Mouse (Mus musculus): ENCODE results near the gene Wsb2. TPM values are rescaled to one million over a fixed set of nuclear protein-coding genes. Genes with fewer than 3 reads are reported as not detected.
A peak's percentile ranks its signal among the peaks of the same experiment; 100 is the strongest.
"Not testable (repeated sequence)": the region's sequence is repeated elsewhere in the genome, so short reads cannot be mapped to it uniquely, and the experiment has no call there.

Wsb2 gene
- polyA plus RNA-seq, 1 experiment from 2014 or later = 41.7 TPM

- H3K4me3 ChIP-seq; DNase-seq (ENCODE audit: low spot score); H3K27me3 ChIP-seq (ENCODE audit: low read depth, poor library complexity, severe bottlenecking); H3K27ac ChIP-seq; H3K36me3 ChIP-seq; H3K9me3 ChIP-seq (replicated peaks): not testable (repeated sequence)
- peaks cover 13% of the 10 kb centered on the region for H3K4me1 ChIP-seq
- WGBS = 90% methylated on average over 5 of the region's 5 CpGs
Measured at GRCm38 (mm10) chr5:117344496-117344895, 12.6 kb upstream of the Wsb2 start.

- no peaks in the 10 kb centered on the region for H3K9me3 ChIP-seq (replicated peaks)
- WGBS = 87% methylated on average over 5 of the region's 5 CpGs
- no peak overlapping the region for H3K27ac ChIP-seq
- H3K36me3 ChIP-seq = 0 out of 2 replicates have a peak, but pooled peaks cover 3% of the 10 kb centered on the region
- H3K4me1 ChIP-seq = peaks cover 14% of the 10 kb centered on the region
- DNase-seq (ENCODE audit: low spot score) = no peak
- no peak overlapping the region for H3K4me3 ChIP-seq
- no peaks in the 10 kb centered on the region for H3K27me3 ChIP-seq (ENCODE audit: low read depth, poor library complexity, severe bottlenecking)
Measured at GRCm38 (mm10) chr5:117345432-117345976, 11.6 kb upstream of the Wsb2 start.

- no peak overlapping the region for H3K4me3 ChIP-seq
- H3K9me3 ChIP-seq (replicated peaks) = no peaks in the 10 kb centered on the region
- DNase-seq (ENCODE audit: low spot score) = no peak
- H3K27ac ChIP-seq = peak overlapping the region; percentile 72; the same call in 1 of the 2 replicates
- H3K4me1 ChIP-seq = peaks cover 16% of the 10 kb centered on the region
- no peaks in the 10 kb centered on the region for H3K27me3 ChIP-seq (ENCODE audit: low read depth, poor library complexity, severe bottlenecking)
- WGBS = 68% methylated on average over 3 of the region's 3 CpGs
- H3K36me3 ChIP-seq = 0 out of 2 replicates have a peak, but pooled peaks cover 3% of the 10 kb centered on the region
Measured at GRCm38 (mm10) chr5:117346281-117346680, 10.8 kb upstream of the Wsb2 start.

- no peaks in the 10 kb centered on the region for H3K9me3 ChIP-seq (replicated peaks)
- no peaks in the 10 kb centered on the region for H3K27me3 ChIP-seq (ENCODE audit: low read depth, poor library complexity, severe bottlenecking)
- WGBS = 86% methylated on average over 5 of the region's 5 CpGs
- 0 out of 2 replicates have a peak, but pooled peaks cover 3% of the 10 kb centered on the region for H3K36me3 ChIP-seq
- no peak for DNase-seq (ENCODE audit: low spot score)
- H3K4me3 ChIP-seq = no peak overlapping the region
- H3K4me1 ChIP-seq = peaks cover 16% of the 10 kb centered on the region
- H3K27ac ChIP-seq = peak overlapping the region; percentile 64
Measured at GRCm38 (mm10) chr5:117347011-117347410, 10.1 kb upstream of the Wsb2 start.

GRCm38 (mm10) chr5:117347838-117348237 is 9.3 kb upstream of the Wsb2 start:
- Histone ChIP-seq H3K27me3 (ENCODE audit: low read depth, poor library complexity, severe bottlenecking) (no peaks in the 10 kb centered on the region), H3K27ac (peak overlapping the region; percentile 25; the same call in 1 of the 2 replicates), H3K36me3 (0 out of 2 replicates have a peak, but pooled peaks cover 3% of the 10 kb centered on the region), H3K4me3 (no peak overlapping the region), H3K9me3 (replicated peaks) (no peaks in the 10 kb centered on the region), H3K4me1 (peaks cover 16% of the 10 kb centered on the region)
- no peak for DNase-seq (ENCODE audit: low spot score)
- WGBS = 93% methylated on average over 2 of the region's 2 CpGs

GRCm38 (mm10) chr5:117348279-117348678 is 8.8 kb upstream of the Wsb2 start:
- H3K27me3 ChIP-seq (ENCODE audit: low read depth, poor library complexity, severe bottlenecking) = no peaks in the 10 kb centered on the region
- DNase-seq (ENCODE audit: low spot score) = peak; percentile 72
- WGBS = 26% methylated on average over 19 of the region's 19 CpGs
- H3K27ac ChIP-seq = peak overlapping the region; percentile 25; the same call in 1 of the 2 replicates
- 0 out of 2 replicates have a peak, but pooled peaks cover 3% of the 10 kb centered on the region for H3K36me3 ChIP-seq
- peaks cover 16% of the 10 kb centered on the region for H3K4me1 ChIP-seq
- no peaks in the 10 kb centered on the region for H3K9me3 ChIP-seq (replicated peaks)
- H3K4me3 ChIP-seq = no peak overlapping the region

- no peak for DNase-seq (ENCODE audit: low spot score)
Measured at GRCm38 (mm10) chr5:117354121-117354520, 3.0 kb upstream of the Wsb2 start.

GRCm38 (mm10) chr5:117355648-117356303 is 1.3 kb upstream of the Wsb2 start:
- 60% methylated on average over 14 of the region's 14 CpGs for WGBS
- Histone ChIP-seq H3K4me1 (peaks cover 40% of the 10 kb centered on the region), H3K27ac (no peak overlapping the region)

More at GRCm38 (mm10) chr5:117354121-117354520, 3.0 kb upstream of the Wsb2 start:
- Histone ChIP-seq H3K36me3 (0 out of 2 replicates have a peak, but pooled peaks cover under 1% of the 10 kb centered on the region), H3K27me3 (ENCODE audit: low read depth, poor library complexity, severe bottlenecking) (no peaks in the 10 kb centered on the region), H3K4me1 (peaks cover 28% of the 10 kb centered on the region), H3K27ac (no peak overlapping the region), H3K4me3 (no peak overlapping the region), H3K9me3 (replicated peaks) (no peaks in the 10 kb centered on the region)
- WGBS = 77% methylated on average over 8 of the region's 8 CpGs

GRCm38 (mm10) chr5:117356365-117357128 is 557 bp upstream of the Wsb2 start:
- Histone ChIP-seq H3K36me3 (no peaks in the 10 kb centered on the region), H3K4me1 (peaks cover 44% of the 10 kb centered on the region), H3K4me3 (peak overlapping the region; percentile 91), H3K9me3 (replicated peaks) (no peaks in the 10 kb centered on the region), H3K27ac (peak overlapping the region; percentile 93), H3K27me3 (ENCODE audit: low read depth, poor library complexity, severe bottlenecking) (no peaks in the 10 kb centered on the region)
- DNase-seq (ENCODE audit: low spot score) = peak; percentile 61
- 1% methylated on average over 22 of the region's 24 CpGs for WGBS

More at GRCm38 (mm10) chr5:117355648-117356303, 1.3 kb upstream of the Wsb2 start:
- no peak for DNase-seq (ENCODE audit: low spot score)
- Histone ChIP-seq H3K4me3 (peak overlapping the region; percentile 91; the same call in 1 of the 2 replicates), H3K36me3 (no peaks in the 10 kb centered on the region), H3K27me3 (ENCODE audit: low read depth, poor library complexity, severe bottlenecking) (no peaks in the 10 kb centered on the region), H3K9me3 (replicated peaks) (no peaks in the 10 kb centered on the region)

GRCm38 (mm10) chr5:117357478-117358247 is 559 bp downstream of the Wsb2 start:
- H3K27ac ChIP-seq = peak overlapping the region; percentile 93
- no peaks in the 10 kb centered on the region for H3K36me3 ChIP-seq
- peaks cover 44% of the 10 kb centered on the region for H3K4me1 ChIP-seq
- H3K9me3 ChIP-seq (replicated peaks) = no peaks in the 10 kb centered on the region
- peak; percentile 48 for DNase-seq (ENCODE audit: low spot score)
- H3K27me3 ChIP-seq (ENCODE audit: low read depth, poor library complexity, severe bottlenecking) = no peaks in the 10 kb centered on the region
- H3K4me3 ChIP-seq = peak overlapping the region; percentile 91
- WGBS = 2% methylated on average over 46 of the region's 49 CpGs

GRCm38 (mm10) chr5:117358248-117358630 is 1.1 kb downstream of the Wsb2 start:
- WGBS = 17% methylated on average over 6 of the region's 6 CpGs
- Histone ChIP-seq H3K27me3 (ENCODE audit: low read depth, poor library complexity, severe bottlenecking) (no peaks in the 10 kb centered on the region), H3K4me3 (peak overlapping the region; percentile 91), H3K4me1 (peaks cover 49% of the 10 kb centered on the region), H3K36me3 (peaks cover under 1% of the 10 kb centered on the region), H3K27ac (peak overlapping the region; percentile 93; the same call in 1 of the 2 replicates), H3K9me3 (replicated peaks) (no peaks in the 10 kb centered on the region)
- no peak for DNase-seq (ENCODE audit: low spot score)

- H3K27me3 ChIP-seq (ENCODE audit: low read depth, poor library complexity, severe bottlenecking) = no peaks in the 10 kb centered on the region
- WGBS = 38% methylated on average over 11 of the region's 11 CpGs
- H3K4me3 ChIP-seq = no peak overlapping the region
- H3K9me3 ChIP-seq (replicated peaks) = no peaks in the 10 kb centered on the region
- peak; percentile 74 for DNase-seq (ENCODE audit: low spot score)
- H3K27ac ChIP-seq = no peak overlapping the region
- peaks cover 6% of the 10 kb centered on the region for H3K36me3 ChIP-seq
- peaks cover 53% of the 10 kb centered on the region for H3K4me1 ChIP-seq
Measured at GRCm38 (mm10) chr5:117358725-117359124, 1.6 kb downstream of the Wsb2 start.
